Mouse (Mus musculus) heart, embryonic 15.5 days (tissue): ENCODE data around the gene Nf2. TPM values are rescaled to one million over a fixed set of nuclear protein-coding genes. Genes with fewer than 3 reads are reported as not detected.
"Not testable (repeated sequence)": the region's sequence is repeated elsewhere in the genome, so short reads cannot be mapped to it uniquely, and the experiment has no call there.

ENCODE experiments used
- ATAC-seq: fragments of 200-750 bp; cut with Nextera tagmentation; replicated peaks from 2 replicates; pipeline ENCODE4 v1.8.0; 2017; ENCODE audit warnings: low read depth, moderate TSS enrichment; ENCODE audit not compliant: insufficient number of reproducible peaks, insufficient read depth, low FRiP score
- H3K27ac ChIP-seq: fragments of 300-500 bp; sonication (generic); 2 replicates; pipeline ENCODE4 v1.5.1; 2015; ENCODE audit warnings: mild to moderate bottlenecking, inconsistent platforms
- H3K27me3 ChIP-seq: fragments of 300-500 bp; sonication (generic); 2 replicates; pipeline ENCODE4 v1.6.1; 2015; ENCODE audit warnings: inconsistent platforms
- H3K36me3 ChIP-seq: fragments of 300-500 bp; sonication (generic); 2 replicates; pipeline ENCODE4 v1.6.1; 2015; ENCODE audit warnings: mild to moderate bottlenecking, inconsistent platforms
- H3K4me1 ChIP-seq: fragments of 300-500 bp; sonication (generic); replicated peaks from 2 replicates; pipeline ENCODE4 v1.6.1; 2015; ENCODE audit warnings: inconsistent platforms
- H3K4me2 ChIP-seq: fragments of 300-500 bp; sonication (generic); 2 replicates; pipeline ENCODE4 v1.6.1; 2015; ENCODE audit warnings: inconsistent platforms, mild to moderate bottlenecking, moderate library complexity
- H3K4me3 ChIP-seq: fragments of 300-500 bp; sonication (generic); 2 replicates; pipeline ENCODE4 v1.5.1; 2015; ENCODE audit warnings: mild to moderate bottlenecking, inconsistent platforms
- H3K9ac ChIP-seq: fragments of 300-500 bp; sonication (generic); 2 replicates; pipeline ENCODE4 v1.6.1; 2015; ENCODE audit warnings: mild to moderate bottlenecking, inconsistent platforms
- H3K9me3 ChIP-seq: fragments of 300-500 bp; sonication (generic); replicated peaks from 2 replicates; pipeline ENCODE4 v1.6.1; 2016; ENCODE audit warnings: inconsistent platforms
- WGBS: fragments of 180-500 bp; shearing (Covaris S2); methylation state at CpG from one replicate; pipeline ENCODE4 v1.1.7; 2015; ENCODE audit warnings: mixed read lengths; 5-methylcytosine and 5-hydroxymethylcytosine counted together
- polyA plus RNA-seq: library from polyadenylated mRNA; unstranded; fragments of >200 nt; fragmentation: Nextera tagmentation; extraction: Ambion mirVana; gene quantifications from 2 replicates; pipeline ENCODE4 v1.2.1, GENCODE M21; 2015

Gene Nf2
- polyA plus RNA-seq, 1 experiment from 2014 or later: 39.3 TPM

GRCm38 (mm10) chr11:4808311-4808710 lies 41.0 kb downstream of the Nf2 start:
- ATAC-seq: no peak
- H3K4me3 ChIP-seq: no peak overlapping the region
- no peak overlapping the region for H3K27ac ChIP-seq
- peaks cover 5% of the 10 kb centered on the region; the same call in 1 of the 2 replicates for H3K36me3 ChIP-seq
- H3K4me1 ChIP-seq: peaks cover 10% of the 10 kb centered on the region; the same call in 1 of the 2 replicates
- H3K27me3 ChIP-seq: no peaks in the 10 kb centered on the region
- WGBS: 87% methylated on average over 6 of the region's 6 CpGs
- no peak overlapping the region for H3K9ac ChIP-seq
- no peaks in the 10 kb centered on the region for H3K9me3 ChIP-seq
- no peak overlapping the region for H3K4me2 ChIP-seq

- Histone ChIP-seq H3K4me2 (no peak overlapping the region), H3K36me3 (peaks cover 14% of the 10 kb centered on the region), H3K4me1 (peaks cover 14% of the 10 kb centered on the region; the same call in 1 of the 2 replicates), H3K27ac (no peak overlapping the region), H3K27me3 (no peaks in the 10 kb centered on the region), H3K9ac (no peak overlapping the region), H3K9me3 (no peaks in the 10 kb centered on the region), H3K4me3 (no peak overlapping the region)
- no peak for ATAC-seq
- 72% methylated on average over 6 of the region's 6 CpGs for WGBS
Measured at GRCm38 (mm10) chr11:4806031-4806715, 43.2 kb downstream of the Nf2 start.

DNA sequence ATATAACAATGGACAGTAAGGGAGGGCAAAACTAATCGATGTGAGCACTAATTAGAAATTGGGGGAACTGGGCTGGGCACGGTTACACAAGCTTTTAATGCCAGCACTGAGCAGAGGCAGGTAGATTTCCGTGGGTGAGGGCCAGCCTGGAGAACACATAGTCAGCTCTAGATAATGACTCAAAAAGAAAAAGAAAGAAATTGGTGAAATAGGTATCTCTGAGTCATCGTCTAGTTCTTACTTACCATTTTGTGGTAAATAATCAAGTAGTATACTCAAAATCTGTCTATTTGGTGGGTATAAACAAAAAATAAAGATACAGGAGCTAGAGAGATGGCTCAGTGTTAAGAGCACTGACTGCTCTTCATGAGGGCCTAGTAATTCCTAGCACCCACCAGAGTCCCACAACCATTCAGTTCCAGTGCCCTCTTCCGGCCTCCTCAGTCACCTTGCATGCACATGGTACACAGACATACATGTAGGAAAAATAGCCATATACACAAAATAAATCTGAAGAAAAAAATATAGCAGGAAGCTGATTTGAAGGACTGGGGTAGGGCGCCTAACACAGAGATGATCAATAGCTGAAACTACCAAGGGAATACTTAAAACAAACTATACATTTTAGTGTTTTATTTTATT lies 44.3 kb downstream of the Nf2 start:
- H3K27me3 ChIP-seq: no peaks in the 10 kb centered on the region
- H3K27ac ChIP-seq: no peak overlapping the region
- no peak overlapping the region for H3K4me2 ChIP-seq
- no peak overlapping the region for H3K4me3 ChIP-seq
- ATAC-seq: no peak
- no peaks in the 10 kb centered on the region for H3K9me3 ChIP-seq
- peaks cover 14% of the 10 kb centered on the region; the same call in 1 of the 2 replicates for H3K4me1 ChIP-seq
- 91% methylated on average over 6 of the region's 6 CpGs for WGBS
- no peak overlapping the region for H3K9ac ChIP-seq
- H3K36me3 ChIP-seq: peaks cover 14% of the 10 kb centered on the region

- Histone ChIP-seq H3K27me3 (no peaks in the 10 kb centered on the region), H3K9me3 (no peaks in the 10 kb centered on the region), H3K27ac (peak overlapping the region; percentile 2; the same call in 1 of the 2 replicates), H3K9ac (no peak overlapping the region), H3K4me1 (peaks cover 14% of the 10 kb centered on the region; the same call in 1 of the 2 replicates), H3K4me3 (no peak overlapping the region), H3K36me3 (peaks cover 14% of the 10 kb centered on the region), H3K4me2 (no peak overlapping the region)
- 27% methylated on average over 7 of the region's 7 CpGs for WGBS
- no peak for ATAC-seq
Measured at GRCm38 (mm10) chr11:4803951-4804350, 45.4 kb downstream of the Nf2 start.

DNA sequence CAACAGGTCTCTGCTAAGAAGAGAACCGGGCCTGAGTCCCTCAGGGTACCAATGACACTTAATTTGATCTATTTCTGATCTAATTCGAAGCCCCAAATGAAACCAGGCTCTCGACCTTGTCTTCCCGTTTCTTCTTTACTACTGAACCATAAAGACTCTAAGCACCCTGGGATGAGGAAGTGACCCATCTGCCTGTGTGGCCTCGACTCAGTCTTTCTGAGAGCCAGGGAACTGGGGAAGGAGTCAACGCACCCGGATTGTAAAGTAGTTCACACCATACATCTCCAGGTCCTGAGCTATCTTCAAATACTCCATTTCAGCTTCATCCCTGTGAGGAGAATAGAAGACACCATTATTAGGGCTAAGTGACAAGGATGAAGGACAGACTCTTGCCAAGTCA lies 45.9 kb downstream of the Nf2 start:
- 66% methylated on average over 7 of the region's 7 CpGs for WGBS
- no peak for ATAC-seq
- Histone ChIP-seq H3K9me3 (no peaks in the 10 kb centered on the region), H3K4me2 (no peak overlapping the region), H3K36me3 (peaks cover 14% of the 10 kb centered on the region), H3K9ac (no peak overlapping the region), H3K27ac (peak overlapping the region; percentile 2; the same call in 1 of the 2 replicates), H3K4me3 (no peak overlapping the region), H3K4me1 (peaks cover 14% of the 10 kb centered on the region; the same call in 1 of the 2 replicates), H3K27me3 (no peaks in the 10 kb centered on the region)

DNA sequence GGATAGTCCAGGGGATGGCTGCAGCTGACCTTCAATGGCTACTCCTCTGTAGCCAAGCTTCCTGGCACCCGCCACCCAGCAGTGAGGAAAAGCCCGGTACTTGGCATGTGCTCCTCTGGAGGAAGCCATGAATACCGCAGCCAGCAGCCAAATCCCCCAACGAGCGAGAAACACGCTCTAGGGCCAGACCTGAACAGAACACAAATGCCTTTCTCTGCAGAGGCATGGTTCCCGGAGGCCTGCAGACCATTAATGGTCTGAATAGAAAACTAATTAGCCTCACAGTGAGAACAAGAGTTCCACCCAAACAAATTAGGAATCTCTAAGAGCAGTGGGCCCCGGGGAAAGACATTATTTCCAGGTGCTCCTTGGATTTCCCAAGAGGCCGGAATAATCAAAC lies 46.3 kb downstream of the Nf2 start:
- no peak overlapping the region for H3K27ac ChIP-seq
- no peaks in the 10 kb centered on the region for H3K27me3 ChIP-seq
- H3K4me3 ChIP-seq: no peak overlapping the region
- no peak overlapping the region for H3K4me2 ChIP-seq
- no peaks in the 10 kb centered on the region for H3K9me3 ChIP-seq
- 83% methylated on average over 9 of the region's 9 CpGs for WGBS
- peaks cover 14% of the 10 kb centered on the region; the same call in 1 of the 2 replicates for H3K4me1 ChIP-seq
- H3K36me3 ChIP-seq: peaks cover 14% of the 10 kb centered on the region
- no peak for ATAC-seq
- no peak overlapping the region for H3K9ac ChIP-seq

GRCm38 (mm10) chr11:4802401-4802800 lies 46.9 kb downstream of the Nf2 start:
- WGBS: 87% methylated on average over 2 of the region's 2 CpGs
- not testable (repeated sequence) for H3K27ac ChIP-seq, H3K4me3 ChIP-seq, H3K4me2 ChIP-seq, H3K9me3 ChIP-seq, ATAC-seq, H3K9ac ChIP-seq, H3K27me3 ChIP-seq
- H3K4me1 ChIP-seq: peaks cover 14% of the 10 kb centered on the region; the same call in 1 of the 2 replicates
- H3K36me3 ChIP-seq: peaks cover 14% of the 10 kb centered on the region

DNA sequence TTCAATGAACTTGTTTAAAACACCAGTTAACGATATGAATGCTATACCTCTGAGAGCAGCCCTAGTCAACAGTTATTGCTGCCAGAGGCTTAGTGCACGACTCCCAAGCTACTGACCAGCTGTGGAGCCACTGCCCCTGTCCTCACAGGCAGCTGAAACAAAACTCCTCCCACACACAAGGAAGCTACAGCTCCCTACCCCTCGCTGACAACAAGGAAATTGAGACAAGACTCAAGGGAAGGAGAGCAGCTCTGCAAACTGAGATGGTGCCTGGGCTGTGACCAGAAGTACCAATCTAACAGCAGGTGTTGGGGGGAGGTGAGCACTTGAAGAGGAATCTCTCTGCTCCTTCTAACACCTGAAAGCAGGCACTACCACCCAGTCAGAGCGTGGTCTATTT lies 48.7 kb downstream of the Nf2 start:
- 52% methylated on average over 4 of the region's 4 CpGs for WGBS
- Histone ChIP-seq H3K4me1 (peaks cover 14% of the 10 kb centered on the region; the same call in 1 of the 2 replicates), H3K36me3 (peaks cover 14% of the 10 kb centered on the region), H3K27ac (no peak overlapping the region), H3K4me3 (no peak overlapping the region), H3K9ac (no peak overlapping the region), H3K4me2 (no peak overlapping the region), H3K9me3 (no peaks in the 10 kb centered on the region), H3K27me3 (no peaks in the 10 kb centered on the region)
- no peak for ATAC-seq

GRCm38 (mm10) chr11:4793006-4793405 lies 56.3 kb downstream of the Nf2 start:
- no peak for ATAC-seq
- no peak overlapping the region for H3K4me2 ChIP-seq
- H3K27me3 ChIP-seq: no peaks in the 10 kb centered on the region
- H3K4me1 ChIP-seq: no peaks in the 10 kb centered on the region
- 45% methylated on average over 3 of the region's 3 CpGs for WGBS
- H3K36me3 ChIP-seq: peaks cover 37% of the 10 kb centered on the region
- H3K27ac ChIP-seq: no peak overlapping the region
- H3K9me3 ChIP-seq: no peaks in the 10 kb centered on the region
- H3K9ac ChIP-seq: no peak overlapping the region
- H3K4me3 ChIP-seq: no peak overlapping the region

DNA sequence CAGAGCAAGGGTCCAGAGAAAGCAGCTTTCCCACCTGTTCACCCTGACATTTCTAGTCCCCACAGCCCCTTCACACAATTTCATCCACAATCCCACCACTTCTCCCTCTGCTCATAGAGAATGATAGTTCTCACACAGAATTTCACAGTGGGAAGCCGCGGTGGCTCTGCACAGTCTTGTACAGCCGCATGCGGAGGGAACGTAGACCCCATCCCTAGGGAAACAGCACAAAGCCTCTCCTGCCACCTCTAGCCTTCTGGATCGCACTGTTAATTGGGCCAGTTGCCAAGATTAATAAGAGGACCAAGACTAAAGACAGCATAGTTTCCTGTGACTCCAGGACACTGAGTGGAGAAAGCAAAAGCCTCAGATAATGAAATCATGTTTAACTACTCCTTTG lies 57.8 kb downstream of the Nf2 start:
- ATAC-seq: no peak
- no peak overlapping the region for H3K9ac ChIP-seq
- H3K4me1 ChIP-seq: no peaks in the 10 kb centered on the region
- no peak overlapping the region for H3K4me3 ChIP-seq
- H3K27ac ChIP-seq: no peak overlapping the region
- no peak overlapping the region for H3K4me2 ChIP-seq
- H3K27me3 ChIP-seq: no peaks in the 10 kb centered on the region
- peaks cover 44% of the 10 kb centered on the region for H3K36me3 ChIP-seq
- H3K9me3 ChIP-seq: no peaks in the 10 kb centered on the region
- 60% methylated on average over 6 of the region's 6 CpGs for WGBS

DNA sequence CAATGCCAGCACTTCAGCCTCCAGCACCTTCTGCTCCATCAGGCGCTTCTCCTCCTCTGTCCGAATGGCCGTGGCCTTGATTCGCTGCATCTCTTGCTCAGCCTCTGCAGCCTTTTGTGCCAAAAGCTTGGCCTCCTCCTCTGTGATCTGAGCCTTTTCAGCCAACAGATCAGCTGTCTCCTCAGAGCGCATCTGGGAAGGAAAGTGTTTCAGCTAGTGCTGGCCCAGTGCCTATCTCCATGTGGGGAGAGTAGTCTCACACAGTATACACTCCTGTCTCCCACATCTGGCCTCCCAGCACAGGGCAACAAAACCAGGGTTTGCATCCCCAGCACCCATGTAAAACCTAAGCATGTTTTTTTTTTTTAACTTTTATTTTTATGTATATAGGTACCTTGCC lies 59.6 kb downstream of the Nf2 start:
- WGBS: 78% methylated on average over 5 of the region's 5 CpGs
- H3K27me3 ChIP-seq: no peaks in the 10 kb centered on the region
- no peaks in the 10 kb centered on the region for H3K4me1 ChIP-seq
- H3K27ac ChIP-seq: no peak overlapping the region
- H3K9me3 ChIP-seq: no peaks in the 10 kb centered on the region
- no peak overlapping the region for H3K4me3 ChIP-seq
- H3K9ac ChIP-seq: no peak overlapping the region
- no peak for ATAC-seq
- H3K4me2 ChIP-seq: no peak overlapping the region
- peaks cover 50% of the 10 kb centered on the region for H3K36me3 ChIP-seq
